Mouse (Mus musculus) cortical plate, adult 2 months (tissue): ENCODE results near the gene Zfp617.

ENCODE experiments used
- CTCF ChIP-seq: fragments of 200-500 bp; IDR thresholded peaks from 2 replicates; pipeline ENCODE4 v1.5.1; 2011; ENCODE audit warnings: mild to moderate bottlenecking, control low read depth, low read length; ENCODE audit not compliant: insufficient read depth; ENCODE audit errors: extremely low read depth
- POLR2A ChIP-seq: fragments of 200-500 bp; IDR thresholded peaks from 2 replicates; pipeline ENCODE4 v1.6.1; 2011; ENCODE audit warnings: mild to moderate bottlenecking, low read length, control low read depth; ENCODE audit not compliant: insufficient read depth; ENCODE audit errors: extremely low read depth

DNA sequence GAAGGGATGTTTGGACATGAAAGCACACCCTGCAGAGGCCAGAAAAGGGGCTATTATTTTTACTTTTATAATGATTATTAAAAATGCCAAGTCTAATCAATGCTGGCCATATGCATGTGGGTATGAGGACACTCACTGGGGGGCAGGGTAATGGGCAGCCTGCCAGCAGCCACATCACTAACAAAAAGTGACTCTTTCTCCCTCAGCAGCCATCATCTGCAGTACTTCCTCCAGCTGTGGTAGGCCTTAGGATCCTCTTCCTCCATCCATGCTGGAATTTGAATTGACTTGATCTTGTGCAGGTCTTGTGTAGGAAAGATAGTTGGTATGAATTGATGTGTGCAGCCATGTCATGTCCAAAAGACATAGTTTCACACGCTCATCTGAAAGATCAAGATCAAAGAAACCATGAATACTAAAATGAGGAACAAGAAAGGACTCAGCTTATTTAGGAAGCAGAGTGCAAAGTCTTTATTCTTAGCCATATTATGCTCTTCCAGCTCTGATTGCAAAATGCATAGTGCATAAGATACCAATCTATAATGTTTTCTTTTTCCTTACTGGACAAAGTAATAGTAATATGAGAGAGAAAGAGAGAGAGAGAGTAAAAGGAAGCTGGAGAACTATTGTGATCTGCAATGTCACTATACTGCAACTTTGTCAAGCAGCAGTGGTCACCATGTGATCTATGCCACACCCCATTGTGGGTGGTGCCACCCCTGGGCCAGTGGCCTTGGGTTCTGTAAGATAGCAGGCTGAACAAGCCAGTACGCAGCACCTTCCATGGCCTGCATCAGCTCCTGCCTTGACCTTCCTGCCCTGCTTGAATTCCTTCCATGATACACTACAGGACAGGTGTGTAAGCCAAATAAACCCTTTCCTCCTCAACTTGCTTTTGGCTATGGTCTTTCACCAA is 32.1 kb downstream of the Zfp617 start:
- TF ChIP-seq CTCF, result no peak
- TF ChIP-seq POLR2A, result no peak
